Mouse (Mus musculus) brain, embryonic 18.5 days (tissue): Measurements from ENCODE around the gene Cryaa.
"Not testable (repeated sequence)": the region's sequence is repeated elsewhere in the genome, so short reads cannot be mapped to it uniquely, and the experiment has no call there.

Experiments
- DNase-seq: peaks from one replicate; pipeline ENCODE4 v3.0.0-alpha.2; 2012; ENCODE audit warnings: low read depth, low spot score

Cryaa gene

DNA sequence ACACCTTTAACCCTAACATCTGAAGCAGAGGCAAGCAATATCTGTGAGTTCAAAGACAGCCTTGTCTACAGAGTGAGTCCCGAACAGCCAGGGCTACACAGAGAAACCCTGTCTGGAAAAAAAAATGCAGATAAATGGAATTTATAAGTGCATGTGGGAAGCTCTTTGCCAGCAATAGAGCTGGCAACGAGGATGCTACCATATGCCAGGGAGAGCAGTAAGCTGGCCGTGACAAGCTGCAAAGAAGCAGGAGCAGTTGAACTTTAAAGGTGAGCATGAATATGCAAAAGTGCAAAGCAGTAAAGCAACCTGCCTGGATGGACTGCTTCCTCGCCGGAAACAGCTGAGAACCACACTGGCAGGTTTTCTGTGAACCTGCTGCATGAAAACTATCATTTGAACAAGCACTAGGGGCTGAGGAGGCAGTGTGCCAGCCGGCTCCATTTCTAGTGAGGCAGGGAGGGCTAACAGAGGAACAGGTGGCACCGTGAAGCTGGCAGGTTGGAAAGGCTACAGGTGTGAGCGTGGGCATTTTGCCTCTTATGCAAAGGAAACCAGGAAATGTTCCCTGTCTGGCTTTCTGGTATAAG is 16.9 kb upstream of the Cryaa start:
- DNase-seq: peak; percentile 60

DNA sequence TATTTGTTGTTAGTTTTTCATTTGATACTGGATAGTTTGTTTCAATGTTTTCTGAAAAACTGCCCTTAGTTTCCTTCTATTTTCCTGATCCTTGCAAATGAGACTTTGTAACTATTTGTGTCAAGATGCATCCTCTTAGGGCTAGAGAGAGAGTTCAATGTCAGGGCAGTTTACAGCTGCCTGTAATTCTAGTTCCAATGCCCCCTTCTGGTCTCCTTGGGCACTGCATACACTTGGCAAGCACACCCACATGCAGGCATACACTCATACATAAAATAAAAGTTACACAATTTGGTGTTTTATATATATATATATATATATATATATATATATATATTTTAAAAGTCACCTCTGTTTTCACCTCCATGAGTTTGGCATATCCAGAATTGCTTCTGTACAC is 14.8 kb upstream of the Cryaa start:
- no peak for DNase-seq

DNA sequence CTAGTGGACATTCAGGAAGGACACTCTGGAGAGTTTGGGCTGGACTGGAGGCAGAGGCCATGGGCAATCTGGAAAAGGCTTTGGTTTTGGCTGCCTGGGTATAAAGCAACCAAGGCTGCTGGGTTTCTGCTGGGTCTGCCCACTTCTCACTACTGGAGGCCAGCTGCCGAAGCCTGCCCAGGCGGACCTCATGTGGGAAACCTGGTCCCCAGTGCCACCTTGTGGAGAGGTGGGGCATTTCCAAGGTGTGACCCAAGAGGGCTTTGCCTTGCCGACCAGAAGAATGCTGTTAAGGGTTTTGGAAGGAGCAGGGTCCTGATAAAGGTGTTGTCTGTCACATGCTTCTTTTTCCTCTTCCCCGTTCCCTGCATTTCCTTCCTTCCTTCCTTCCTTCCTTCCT is 12.8 kb upstream of the Cryaa start:
- no peak for DNase-seq

DNA sequence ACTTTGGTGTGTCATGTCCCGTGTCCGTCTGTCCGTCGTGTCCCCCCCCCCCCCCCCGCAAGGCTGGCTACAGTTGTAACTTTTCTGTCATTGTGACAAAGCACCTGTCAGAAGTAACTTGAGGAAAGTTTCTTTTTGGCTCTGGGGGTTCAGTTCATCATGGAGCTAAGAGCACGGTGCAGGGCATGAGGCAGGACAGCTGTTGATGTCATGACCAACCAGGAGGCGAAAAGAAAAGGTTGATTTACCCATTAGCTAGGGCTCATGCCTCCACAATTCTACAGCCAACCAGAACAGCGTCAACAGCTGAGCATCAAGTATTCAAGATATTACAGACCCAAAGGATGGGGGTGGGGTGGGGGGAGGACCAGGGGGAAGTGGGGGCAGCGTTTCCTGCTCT is 9.3 kb upstream of the Cryaa start:
- no peak for DNase-seq

DNA sequence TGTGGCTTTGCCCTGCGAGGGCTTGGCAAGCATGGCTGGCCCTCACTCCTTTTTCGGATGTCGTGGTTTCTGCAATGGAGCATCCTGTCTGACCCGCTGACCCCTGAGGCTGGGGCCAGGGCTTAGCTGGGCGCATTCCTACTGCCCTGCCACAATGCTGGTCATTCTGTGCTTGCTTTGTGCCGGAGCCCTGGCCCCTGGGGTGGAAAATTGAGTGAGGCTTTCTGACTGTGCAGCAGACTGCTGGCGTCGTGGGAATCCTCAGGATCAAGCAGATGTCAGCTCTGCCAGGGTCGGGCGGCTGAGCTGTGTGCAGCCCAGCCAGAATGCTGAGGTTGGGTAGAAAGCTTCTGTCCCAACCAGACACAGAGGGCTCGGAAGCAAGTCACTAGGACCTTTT is 7.4 kb upstream of the Cryaa start:
- DNase-seq: no peak

DNA sequence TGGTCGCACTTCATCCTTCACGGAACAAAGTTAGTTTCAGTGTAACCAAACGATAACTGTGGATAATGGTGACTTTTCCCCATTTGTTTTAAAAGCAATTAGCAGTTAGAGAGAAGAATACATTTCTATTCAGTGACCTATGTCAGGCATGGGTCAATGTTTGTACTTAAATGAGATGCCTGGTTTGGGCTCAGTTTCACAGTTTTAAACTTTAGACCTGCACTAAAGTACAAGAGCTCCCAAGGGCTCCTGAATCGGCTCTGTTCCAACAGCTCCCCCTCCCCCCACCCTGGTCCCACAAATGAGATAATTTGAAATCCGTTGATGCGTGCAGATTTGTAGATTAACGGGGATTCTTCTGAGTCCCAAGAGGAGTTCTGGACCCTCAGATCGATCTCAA is 5.9 kb upstream of the Cryaa start:
- no peak for DNase-seq

DNA sequence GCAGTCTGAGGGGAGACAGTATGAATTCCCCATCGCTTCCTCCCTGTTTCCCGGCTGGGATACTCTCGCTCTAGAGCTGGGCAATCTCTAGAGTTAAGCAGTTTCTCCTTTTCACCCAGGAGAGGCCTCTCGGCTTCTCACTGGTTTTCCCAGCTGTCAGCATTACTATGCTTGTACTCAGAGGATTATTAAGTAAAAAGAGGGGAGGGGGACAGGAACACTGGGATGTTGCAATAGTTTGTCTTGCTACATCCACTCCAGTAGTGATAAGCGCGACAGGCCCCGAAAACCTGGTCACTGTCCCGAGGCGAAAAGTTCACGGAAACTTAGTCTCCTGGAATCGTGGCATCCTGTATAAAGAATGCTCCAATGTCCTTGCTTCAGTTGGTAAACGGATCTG is 5.3 kb upstream of the Cryaa start:
- DNase-seq: no peak

DNA sequence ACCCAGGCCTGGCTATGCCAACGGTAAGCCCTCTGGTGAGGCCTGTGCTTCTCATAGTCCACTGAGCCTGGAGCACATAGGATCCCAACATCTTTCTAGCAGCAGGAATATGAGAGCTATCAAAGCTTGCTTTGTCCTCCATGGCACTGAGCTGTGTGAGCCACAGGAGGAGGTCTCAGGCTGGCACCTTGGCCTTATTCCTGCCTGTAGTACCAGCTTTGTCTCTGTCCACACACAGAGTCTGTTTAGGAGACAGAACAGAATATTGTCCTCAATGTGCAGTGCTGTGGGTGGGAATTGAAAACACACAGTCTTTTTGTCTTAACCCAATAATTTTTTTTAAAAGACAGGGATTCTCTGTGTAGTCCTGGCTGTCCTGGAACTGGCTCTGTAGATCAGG is 3.2 kb upstream of the Cryaa start:
- no peak for DNase-seq

DNA sequence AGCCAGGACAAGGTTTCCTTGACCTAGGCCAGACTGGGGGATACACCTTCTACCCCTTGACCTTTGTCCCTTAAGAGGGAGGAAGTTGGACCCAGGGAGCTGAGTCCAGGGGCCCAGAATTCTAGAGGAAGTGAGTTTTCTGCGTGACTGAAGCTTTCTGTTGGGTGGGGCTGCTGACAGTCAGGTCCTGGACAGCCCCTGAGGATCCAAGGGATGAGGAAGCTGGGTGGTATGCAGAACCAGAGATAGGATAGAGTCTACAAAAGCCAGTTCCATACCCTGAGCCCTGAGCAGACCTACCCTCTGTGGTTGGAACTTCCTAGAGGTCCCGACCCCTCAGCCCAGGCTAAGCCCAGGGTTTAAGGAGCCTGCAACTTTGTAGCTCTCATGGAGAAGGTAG is 2.8 kb downstream of the Cryaa start:
- DNase-seq: no peak

DNA sequence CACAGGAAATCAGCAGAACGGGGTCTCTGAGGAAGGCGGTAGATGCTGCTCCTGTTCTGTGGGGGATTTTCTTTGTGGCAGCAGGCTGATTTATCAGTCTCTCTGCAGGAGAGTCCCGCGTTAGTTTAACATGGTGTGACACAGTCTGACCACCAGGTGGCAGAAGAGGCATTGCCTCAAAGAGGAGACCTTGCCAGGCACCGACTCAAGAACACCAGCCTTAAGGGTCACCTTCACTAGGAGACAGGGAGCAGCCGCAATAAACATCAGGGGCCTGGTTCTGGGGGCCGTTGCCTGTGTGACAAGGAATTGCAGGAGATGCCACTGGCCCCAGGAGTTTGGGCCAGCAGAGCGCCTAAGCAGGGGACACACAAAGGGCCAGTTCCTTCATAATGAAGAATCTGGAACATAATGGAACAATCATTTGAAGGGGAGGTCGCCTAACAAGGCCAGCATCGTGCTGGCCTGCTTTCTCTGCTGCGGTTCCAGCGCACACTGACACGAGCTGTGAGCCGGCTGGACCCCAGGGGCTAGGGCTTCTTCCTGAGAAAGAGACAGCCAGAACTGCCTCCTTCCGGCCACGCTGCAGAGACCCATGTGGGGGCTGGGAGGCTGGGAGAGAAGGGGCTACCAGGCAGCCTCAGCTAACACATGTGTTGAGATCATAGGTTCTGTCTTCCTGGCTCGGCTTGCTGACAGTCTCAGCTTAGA is 8.1 kb downstream of the Cryaa start:
- DNase-seq: peak; percentile 81

DNA sequence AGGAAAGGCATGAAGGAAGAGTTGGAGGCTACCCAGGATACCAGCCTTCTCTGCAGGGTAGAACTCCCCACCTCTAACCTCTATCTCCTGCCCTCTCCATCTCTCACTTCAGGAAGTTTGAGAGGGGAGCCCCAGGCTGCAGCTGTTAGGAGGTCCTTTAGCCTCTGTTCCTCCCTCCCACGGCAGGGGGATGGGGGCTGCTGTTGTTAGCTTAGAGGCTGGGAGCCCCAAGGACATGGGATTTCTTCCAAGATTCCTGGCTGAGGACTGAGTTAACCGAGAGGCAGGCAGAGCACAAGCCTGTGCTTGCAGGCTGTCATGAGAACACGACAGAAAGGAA is 8.6 kb downstream of the Cryaa start:
- no peak for DNase-seq

DNA sequence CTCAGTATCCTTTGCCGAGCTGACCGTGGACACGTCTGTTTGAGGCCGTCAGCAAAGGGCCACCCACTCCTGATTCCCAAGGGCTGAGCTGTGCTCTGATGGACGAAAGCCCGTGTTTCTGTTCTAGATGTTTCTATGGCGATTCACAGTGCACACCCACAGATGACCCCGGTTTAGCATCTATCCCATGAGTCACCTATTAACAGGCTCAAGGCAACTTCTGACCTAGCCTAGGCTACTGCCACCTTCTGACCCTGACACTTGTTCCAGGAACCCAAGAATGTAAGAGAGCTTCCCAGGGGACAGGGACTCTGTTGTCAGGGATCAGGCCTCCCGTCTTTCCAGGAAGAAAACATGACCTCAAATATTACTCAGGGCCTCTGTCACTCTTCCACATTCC is 10.5 kb downstream of the Cryaa start:
- no peak for DNase-seq

DNA sequence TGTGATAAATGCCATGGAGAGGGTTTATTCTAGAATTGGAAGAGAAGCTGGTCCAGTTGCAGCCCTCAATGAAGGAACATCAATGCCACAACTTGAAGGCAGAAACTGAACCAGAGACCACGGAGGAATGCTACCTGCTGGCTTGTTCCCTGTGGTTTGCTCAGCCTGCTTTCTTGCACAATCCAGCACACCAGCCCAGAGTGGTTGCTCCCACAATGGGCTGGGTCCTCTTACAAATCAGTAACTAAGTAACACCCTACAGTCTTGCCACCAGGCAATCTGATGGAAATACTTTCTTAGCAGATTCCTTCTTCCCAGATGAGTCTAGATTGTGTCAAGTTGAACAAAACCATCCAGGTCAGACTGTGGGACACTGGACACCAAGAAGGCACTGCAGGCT is 12.0 kb downstream of the Cryaa start:
- DNase-seq: no peak

DNA sequence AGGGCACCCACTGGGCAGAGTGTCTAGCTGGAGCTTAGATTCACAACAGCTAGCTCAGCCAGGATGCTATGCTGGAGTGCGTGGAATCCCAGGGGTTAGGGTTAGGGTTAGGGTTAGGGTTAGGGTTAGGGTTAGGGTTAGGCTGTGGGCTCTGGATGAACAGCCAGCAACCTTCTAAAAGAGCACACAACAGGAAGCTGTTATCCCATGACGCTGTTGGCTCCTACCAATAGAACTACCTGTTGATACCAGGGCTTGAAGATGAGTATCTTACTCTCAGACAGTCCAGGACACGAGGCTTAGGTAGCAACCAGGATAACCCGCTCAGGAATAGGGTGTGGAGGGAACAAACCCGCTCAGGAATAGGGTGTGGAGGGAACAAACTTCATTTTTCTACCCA is 15.3 kb downstream of the Cryaa start:
- no peak for DNase-seq

DNA sequence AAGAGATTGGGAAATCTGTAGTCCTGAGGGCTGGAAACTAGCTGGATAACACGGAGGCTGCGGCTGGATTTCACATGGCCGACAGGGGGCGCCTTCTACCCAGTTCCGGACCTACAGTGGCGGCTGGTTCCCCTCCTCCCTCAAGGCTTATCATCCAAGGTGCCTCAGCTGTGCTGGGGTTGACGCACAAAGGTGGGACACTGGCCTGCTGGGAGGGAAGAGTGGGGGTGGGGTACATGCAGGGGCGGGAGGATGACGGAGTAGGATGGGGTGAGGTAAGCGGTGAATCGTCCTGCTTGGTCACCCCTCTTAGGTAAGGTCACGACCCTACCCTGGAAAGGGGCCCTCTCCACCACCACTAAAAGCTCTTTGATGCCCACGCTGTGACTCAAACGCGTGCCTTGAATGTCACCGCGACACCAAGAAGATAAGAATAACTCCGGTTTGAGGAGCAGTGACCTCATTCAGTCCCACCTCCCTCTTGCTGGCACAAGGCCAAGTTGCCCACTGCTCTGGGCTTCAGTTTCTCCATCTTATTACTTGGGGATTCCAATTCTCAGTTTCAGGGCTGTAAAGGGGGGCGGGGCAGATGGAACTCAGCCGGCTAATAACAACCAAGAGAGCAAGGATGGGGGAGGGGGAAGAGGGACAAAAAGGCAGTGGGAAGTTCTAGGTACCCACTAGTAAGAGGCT is 15.9 kb downstream of the Cryaa start:
- DNase-seq: no peak

DNA sequence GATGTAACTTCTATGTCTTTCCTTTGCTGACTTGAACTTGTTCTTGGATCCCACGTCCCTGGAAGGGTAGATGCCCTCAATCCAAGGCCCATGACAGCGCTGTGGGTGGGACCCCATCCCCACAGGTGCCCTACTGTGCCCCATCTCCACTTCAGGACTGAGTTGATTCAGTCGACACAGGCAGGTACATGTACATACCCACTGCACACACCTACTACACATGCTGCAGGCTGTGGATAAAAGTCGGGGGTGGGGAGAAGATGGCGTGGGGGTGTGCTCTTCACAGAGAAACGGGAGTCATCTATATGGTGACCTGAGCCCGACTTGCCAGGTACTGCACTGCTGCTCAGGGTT is 16.4 kb downstream of the Cryaa start:
- no peak for DNase-seq

DNA sequence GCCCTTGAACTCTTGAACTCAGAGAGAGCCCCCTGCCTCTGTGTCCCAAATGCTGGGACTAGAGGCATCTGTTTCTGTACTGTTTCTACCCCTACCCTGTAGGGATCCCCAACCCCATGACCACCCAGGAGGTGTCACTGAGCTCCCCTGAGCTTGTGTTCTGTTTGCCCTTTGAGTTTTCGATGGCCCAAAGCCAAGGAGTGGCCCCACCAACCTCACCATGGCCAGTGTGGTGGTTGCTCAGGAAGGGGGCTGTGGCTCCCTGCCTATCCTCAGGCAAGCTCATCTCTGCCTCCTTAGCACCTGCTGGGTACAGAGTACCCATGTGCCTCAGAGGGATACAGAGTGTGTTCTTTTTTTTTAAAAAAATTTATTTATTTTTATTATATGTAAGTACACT is 17.3 kb downstream of the Cryaa start:
- DNase-seq: no peak

DNA sequence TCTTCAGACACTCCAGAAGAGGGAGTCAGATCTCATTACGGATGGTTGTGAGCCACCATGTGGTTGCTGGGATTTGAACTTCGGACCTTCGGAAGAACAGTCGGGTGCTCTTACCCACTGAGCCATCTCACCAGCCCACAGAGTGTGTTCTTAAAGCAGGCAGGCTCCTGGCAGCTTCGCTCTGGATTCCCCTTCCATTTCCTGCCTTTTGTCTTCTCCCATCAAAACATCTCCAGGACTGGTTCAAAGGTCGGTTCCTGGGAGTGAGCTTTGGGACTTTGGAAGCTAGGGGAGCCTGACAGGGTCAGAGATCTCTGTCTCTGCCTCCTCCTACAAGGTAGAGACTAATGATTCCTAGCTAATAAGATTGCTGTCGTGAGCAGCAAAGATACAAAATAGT is 17.7 kb downstream of the Cryaa start:
- DNase-seq: not testable (repeated sequence)

DNA sequence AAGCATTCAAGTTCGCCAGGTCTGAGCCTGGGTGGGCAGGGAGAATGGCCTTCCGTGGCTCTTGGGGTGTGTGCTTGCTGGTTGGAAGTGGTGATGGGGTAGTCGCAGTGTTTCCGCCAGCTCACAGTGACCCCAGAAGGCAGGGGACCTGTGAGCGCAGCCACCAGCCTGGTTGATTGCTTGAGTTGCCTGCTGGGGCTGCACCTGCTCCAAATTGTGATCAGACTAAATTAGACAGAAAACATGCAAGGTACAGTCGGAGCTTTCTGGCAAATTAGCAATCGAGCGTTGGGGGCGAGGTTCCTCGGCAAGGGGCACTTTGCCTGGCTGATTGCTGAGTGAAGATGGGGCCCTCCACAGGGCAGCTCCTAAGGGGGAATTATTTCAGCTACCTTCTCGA is 20.7 kb downstream of the Cryaa start:
- no peak for DNase-seq

DNA sequence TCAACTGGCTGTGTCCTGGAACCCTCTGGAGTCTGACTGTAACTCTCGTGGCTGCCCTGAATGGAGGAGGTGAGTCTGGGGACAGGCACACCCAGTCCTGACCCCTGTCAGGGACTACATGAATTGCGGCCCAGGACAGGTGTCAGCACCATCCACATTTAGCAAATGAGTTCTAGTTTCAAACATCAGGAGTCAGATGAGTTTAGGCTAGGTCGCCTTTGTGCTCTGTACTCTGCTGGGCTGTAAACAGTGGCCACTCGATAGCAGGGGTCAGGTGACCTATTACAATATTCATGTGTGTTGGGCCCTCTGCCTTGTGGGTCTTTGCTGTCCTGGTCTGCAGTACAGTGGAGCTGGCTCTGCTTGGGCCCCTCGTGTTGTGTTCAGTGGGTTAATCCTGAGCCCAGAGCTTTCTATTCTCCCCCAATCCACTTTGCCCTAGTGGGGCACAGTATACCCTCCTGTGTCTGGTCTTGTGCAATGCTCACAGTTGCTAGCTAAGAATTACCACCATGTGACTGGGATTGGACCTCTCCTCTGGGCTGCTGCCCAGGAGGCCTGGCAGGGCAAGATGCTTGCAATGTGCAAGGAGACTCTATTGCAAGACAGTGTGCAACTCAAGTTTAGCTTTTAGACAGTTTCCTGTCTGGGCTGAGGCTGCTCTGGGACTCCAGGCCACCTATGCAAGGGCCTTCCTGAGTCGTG is 25.8 kb downstream of the Cryaa start:
- no peak for DNase-seq

DNA sequence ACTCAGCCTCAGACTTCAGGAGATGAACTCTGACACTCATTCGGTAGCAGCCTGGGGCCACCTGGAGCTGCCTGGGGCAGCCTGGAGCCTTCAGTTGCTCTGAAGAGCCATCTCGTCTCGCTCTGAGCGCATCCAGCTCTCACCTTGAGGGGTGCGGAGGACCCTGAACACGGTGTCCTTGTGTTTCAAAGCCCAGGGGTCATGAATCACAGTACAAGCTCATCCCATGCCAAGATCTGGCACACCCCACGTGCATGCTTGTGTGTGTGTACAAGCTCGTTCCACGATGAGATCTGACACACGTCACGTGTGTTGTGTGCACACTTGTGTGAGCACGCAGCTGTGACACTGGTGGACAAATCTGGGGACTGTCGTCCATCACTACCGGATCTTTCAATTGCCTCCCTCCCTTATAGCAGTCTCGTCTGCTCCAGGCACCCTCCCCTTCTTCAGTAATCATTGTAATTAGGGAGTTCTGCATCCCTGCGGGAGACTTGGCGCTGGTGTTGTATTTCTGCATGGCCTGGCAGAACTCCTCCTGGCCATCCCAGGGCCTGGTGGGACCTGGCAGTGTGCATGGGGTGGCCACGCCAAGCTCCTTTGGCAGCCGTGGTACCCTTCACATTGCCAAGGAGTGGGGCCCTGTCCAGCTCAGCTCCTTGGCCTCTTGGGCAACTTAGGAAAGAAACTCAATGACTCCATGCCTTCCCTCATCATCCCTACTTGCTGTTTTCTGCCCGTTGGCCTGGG is 27.8 kb downstream of the Cryaa start:
- no peak for DNase-seq

DNA sequence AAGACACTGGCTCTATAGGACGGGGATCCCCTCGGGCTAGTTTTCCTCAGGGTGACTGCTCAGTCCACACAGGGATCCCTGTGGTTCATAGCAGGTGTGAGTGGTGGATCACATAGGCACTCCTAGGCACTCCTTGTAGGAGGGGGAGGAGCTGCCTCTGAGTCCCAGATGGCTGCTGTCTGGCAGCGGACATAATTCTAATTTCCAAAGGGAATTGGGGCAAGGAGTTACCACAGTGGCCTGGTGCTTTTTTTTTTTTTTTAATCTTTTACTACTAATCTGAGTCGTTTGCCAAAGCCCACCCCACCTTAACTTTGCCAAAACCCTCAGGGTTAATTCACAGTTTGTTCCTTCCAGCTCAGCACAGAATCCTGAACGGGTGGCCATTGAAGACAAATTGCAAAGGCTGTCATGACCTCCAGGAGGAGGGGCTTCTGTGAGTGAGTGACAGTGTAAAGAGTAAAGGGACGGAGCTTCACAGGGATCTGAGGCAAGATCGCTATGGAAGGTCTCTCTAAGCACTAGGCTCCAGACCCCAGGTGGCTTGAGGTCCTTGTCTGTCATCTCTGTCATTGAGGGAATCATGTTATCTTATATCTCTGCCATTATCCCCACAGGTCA is 31.6 kb downstream of the Cryaa start:
- no peak for DNase-seq
